Mouse (Mus musculus): ENCODE data around the gene Aqp2.

Aqp2 gene

GRCm38 (mm10) chr15:99578802-99579485 lies at the start of gene Aqp2:
TSS of gene Aqp2 (plus strand) at chr15:99579055.
- DNase-seq (ENCODE audit: low read depth) = no peak

- DNase-seq (ENCODE audit: low read depth) = no peak
These were observed 47.7 kb upstream of the Aqp2 start for GRCm38 (mm10) chr15:99531146-99531545.

DNA sequence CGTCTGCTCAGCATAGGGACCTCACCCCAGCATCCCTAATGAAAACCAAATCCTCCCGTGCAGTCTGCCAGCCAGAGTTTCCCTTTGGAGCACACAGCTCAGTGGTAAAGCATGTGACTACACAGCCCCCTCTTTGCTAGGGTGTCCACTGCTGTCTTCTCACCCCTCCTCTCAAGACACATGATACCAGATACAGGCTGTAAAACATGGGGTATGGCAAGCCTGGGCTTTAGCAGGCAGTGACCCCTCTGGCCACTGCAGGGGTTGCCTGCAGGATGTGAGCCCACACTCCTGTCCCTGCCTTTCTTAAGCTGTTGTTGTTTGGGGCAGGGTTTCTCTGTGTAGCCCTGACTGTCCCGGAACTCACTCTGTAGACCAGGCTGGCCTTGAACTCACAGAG lies 46.8 kb upstream of the Aqp2 start:
- DNase-seq (ENCODE audit: low read depth) = no peak

DNA sequence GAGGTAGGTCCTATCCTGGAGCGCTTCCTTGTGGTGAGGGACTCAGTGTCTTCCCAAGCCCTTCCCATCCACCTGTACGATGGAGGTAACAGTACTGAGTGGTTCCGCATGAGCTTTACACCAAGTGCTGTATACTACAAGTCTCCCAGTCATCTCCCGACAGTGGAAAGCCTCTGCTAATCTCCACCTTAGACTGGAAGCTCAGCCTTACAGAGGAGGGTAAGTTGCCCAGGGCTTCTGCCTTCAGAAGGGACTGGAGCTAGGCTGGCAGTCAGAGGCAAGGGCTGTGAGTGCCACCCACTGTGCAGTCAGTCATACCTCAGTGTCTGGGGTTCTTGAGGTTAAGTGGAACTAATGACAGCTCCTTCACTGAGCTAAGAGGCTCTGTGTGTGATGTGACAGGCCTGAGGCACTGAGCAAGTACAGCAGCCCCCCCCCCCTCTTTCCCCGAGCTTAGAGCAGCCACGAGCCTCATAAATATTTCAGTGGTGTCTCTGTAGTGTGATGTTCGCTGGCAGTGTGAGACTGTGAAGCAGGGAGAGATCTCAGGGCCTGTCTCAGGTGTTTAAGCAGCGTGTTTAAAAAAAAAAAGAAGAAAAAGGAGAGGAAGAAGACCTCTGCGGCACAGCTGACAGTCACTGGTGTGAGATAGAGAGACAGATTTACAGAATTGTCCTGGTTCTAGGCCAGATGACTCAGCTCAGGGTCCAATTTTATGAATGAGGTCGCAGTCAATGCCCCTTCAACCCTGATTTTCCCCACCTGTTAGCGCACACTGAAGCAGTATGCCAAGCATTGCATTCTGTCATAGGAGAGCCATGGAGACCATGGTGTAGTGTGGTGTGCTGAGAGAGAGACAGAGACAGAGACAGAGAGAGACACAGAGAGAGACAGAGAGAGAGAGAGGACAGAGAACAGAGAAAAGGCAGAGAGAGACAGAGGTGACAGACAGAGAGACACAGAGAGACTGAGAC lies 41.7 kb upstream of the Aqp2 start:
- no peak for DNase-seq (ENCODE audit: low read depth)

GRCm38 (mm10) chr15:99539891-99540290 lies 39.0 kb upstream of the Aqp2 start:
- DNase-seq (ENCODE audit: low read depth) = no peak

GRCm38 (mm10) chr15:99544047-99544446 lies 34.8 kb upstream of the Aqp2 start:
- DNase-seq (ENCODE audit: low read depth) = no peak

DNA sequence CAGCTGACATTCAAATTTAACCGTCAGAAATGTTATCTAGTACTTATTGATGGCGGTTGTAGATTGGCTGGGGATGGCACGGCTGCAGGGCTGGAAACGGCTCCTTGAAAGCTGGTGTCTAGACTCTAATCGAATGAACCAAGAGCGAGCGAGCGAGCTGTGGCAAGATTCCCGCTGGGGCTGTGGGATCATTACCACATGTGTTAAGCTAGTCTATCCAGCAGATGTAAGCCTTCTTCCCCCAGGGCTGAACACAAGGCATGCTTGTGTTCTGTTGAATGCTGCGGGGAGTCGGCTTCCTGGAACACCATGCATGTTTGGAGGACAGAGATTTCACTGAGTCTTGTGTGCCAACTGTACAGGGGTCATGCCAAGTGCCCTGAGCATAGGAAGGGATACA lies 32.3 kb upstream of the Aqp2 start:
- no peak for DNase-seq (ENCODE audit: low read depth)

DNA sequence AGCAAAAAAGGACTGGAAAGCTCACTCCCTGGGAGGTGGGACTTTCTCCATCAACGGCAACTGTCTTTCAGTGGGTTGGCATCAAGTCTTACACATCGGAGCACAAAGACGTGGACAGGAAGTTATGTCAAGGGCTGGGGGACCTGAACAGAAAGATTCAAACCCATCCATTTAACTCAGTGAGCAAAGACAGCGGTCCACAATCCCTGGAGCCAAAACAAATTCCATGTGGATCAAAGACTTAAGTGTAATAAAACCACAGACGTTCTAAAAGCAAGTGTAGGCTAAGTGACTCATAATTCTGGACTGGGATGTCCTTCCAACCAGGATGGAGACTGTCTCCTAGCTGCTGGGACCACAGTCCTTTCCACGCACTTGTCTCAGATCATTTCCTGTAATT lies 31.1 kb upstream of the Aqp2 start:
- no peak for DNase-seq (ENCODE audit: low read depth)

DNA sequence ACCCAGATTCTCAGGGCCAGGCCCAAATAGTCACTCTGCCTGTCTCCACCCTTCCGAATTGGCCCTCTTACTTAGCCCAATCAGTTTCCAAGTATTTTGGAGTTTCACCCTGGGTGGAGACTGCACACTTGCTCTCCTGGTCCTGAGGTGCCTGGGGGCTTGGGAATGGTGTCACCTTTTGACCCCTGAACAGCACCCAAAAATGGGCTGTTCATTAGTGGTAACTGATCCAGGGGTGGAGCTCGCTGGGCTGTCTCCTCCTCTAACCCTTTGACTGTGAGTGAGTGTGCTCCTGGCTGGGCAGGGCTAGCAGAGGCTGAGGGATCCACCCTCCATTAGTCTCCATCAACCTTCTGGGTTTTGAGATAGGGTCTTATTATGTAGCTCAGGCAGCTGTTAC lies 29.0 kb upstream of the Aqp2 start:
- DNase-seq (ENCODE audit: low read depth) = no peak

DNA sequence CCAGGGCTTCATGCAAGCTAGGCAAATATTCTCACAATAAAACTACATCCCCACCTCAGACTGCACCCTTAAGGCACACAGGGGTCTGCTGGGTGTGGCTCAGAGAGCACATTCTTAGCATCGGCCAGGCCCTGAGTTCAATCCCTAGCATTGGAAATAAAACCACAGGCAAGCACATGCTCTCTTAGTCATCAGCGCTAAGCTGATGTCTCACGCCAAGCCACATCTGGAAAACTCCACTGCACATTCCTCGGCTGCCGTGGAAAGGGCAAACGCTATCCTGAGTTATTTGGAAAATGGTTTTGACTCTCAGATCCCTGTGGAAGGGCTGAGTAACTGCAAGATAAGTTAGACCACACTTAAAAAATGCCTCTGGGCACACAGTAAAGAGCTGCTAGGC lies 25.1 kb upstream of the Aqp2 start:
- DNase-seq (ENCODE audit: low read depth) = no peak

- DNase-seq (ENCODE audit: low read depth) = no peak
These were observed 19.9 kb upstream of the Aqp2 start for GRCm38 (mm10) chr15:99558947-99559346.

DNA sequence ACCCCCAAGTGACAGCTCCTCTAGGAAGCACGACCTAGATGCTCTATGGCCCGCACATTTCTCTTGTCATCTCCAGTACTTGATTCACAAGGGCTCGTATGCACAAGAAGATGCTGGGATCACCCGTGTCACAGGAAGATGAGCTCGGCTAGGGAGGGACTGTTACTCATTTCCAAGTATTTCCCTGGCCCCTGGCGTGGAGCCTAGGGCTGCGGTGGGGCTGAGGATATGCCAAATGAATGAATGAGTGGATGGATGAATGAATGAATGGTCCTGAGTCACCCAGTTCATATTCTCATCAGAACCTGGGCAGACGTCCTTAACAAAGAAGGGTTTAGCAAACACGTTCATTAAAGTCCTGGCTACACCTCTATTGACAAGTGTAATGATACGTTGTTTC lies 18.6 kb upstream of the Aqp2 start:
- DNase-seq (ENCODE audit: low read depth) = no peak

- no peak for DNase-seq (ENCODE audit: low read depth)
These were observed 11.5 kb upstream of the Aqp2 start for GRCm38 (mm10) chr15:99567371-99567770.

DNA sequence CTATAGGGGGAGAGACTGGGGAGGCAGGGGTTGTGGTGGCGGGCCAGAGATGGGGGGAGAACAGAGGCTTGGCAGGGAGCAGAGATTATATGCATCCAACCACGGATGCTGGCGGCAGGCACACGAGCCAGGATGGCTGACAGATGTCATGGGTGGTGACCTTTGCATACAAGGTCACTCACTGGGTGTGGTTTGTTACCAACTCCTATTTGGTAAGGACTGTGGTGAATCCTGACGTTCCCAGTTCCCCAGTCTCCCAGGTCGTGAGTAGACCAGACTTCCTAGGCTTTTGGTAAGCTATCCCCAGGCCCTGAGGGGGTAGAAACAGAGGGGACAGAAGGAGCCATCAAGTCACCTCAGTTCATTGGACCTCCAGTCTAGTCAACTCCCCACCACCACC lies 10.2 kb upstream of the Aqp2 start:
- DNase-seq (ENCODE audit: low read depth) = no peak

GRCm38 (mm10) chr15:99569123-99569522 lies 9.7 kb upstream of the Aqp2 start:
- DNase-seq (ENCODE audit: low read depth) = no peak

GRCm38 (mm10) chr15:99583463-99584344 lies 4.8 kb downstream of the Aqp2 start:
- no peak for DNase-seq (ENCODE audit: low read depth)

- DNase-seq (ENCODE audit: low read depth) = no peak
These were observed 5.8 kb downstream of the Aqp2 start for GRCm38 (mm10) chr15:99584407-99585202.

DNA sequence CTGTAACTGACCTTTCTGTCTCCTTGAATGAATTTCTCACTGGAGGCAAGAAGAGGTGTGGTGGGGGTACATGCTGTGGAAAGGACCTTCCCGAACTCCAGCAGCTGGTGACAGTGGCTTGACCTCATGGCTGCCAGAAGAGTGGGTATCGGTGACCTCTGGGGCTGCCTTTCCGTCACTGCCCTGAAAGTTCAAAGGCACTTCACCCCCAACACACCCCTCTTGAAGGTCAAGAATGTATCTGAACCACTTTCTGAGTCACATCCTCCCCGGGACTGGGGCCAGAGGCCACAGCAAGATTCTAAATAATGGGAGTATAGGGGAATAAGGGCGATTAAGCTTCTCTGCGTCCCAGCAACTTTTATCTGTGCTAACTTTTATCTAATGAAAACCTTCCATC lies 6.9 kb downstream of the Aqp2 start:
- no peak for DNase-seq (ENCODE audit: low read depth)

GRCm38 (mm10) chr15:99586525-99586924 lies 7.7 kb downstream of the Aqp2 start:
- no peak for DNase-seq (ENCODE audit: low read depth)

DNA sequence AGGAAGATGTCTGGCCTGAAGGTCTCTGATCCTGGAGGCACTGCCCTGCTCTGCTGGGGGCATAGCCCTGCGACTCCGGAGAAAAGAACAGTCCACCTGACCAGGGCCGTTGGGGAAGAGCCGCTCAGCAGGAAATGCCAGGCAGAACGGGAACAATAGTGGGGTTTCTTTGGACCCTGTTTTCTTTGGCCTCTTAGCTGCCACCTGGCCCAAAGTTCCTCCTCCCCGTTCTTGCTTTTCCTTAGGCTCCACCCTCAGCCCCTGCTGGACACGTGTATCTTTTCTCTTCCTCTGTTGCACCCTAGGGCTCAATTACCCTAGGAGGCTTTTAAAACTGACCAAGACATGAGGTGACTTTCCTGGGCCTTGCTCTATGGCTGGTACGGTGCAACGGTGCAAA lies 10.4 kb downstream of the Aqp2 start:
- DNase-seq (ENCODE audit: low read depth) = no peak

DNA sequence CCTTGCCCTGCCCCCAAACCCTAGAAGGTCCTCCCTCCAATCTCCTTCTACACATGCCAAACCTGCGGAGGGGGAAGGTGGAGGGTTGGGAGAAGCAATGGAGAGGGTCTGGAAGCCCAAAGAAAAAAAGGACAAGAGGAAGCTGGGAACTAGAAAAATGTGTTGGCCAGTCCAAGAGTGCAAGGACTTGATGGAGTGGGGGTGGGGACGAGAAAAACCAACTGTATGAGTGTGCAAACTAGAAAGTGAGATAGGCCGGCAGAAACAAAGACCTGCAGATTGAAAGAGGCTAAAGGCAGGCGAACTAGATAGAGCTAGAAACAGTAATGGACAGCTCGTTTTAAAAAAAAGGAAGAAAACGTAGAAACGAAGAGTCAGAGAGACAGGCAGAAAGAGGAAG lies 10.8 kb downstream of the Aqp2 start:
- DNase-seq (ENCODE audit: low read depth) = no peak
